Mouse (Mus musculus): ENCODE measurements at regions not wholly inside any gene's neighbourhood (a gene's known extent, or its start where the extent isn't known, plus 50 kb on each side); places are given as distances from the start of the nearest gene placed in this dataset.

- 60% methylated on average over 6 of the region's 6 CpGs for WGBS
These were observed 152.0 kb downstream of the Auh start for GRCm38 (mm10) chr13:52777396-52778034.

GRCm38 (mm10) chr13:52778848-52779247, 150.6 kb downstream of the Auh start:
- WGBS = 50% methylated on average over 4 of the region's 4 CpGs
- DNase-seq (ENCODE audit: low read depth, low spot score) = no peak

More at GRCm38 (mm10) chr13:52777396-52778034, 152.0 kb downstream of the Auh start:
- DNase-seq (ENCODE audit: low read depth, low spot score) = no peak

Measured in large intestine, adult 2 months (tissue).